Mouse (Mus musculus): ENCODE results near the gene Stra6. TPM values are rescaled to one million over a fixed set of nuclear protein-coding genes. Genes with fewer than 3 reads are reported as not detected.

Stra6 gene
- polyA plus RNA-seq, 1 experiment from 2014 or later: 6.0 TPM

- Histone ChIP-seq H3K4me3 (ENCODE audit: low read depth, low read length) (no peak overlapping the region), H3K9me3 (ENCODE audit: control insufficient read depth, low read length) (no peaks in the 10 kb centered on the region), H3K4me1 (ENCODE audit: control insufficient read depth, insufficient read depth, low read length) (no peaks in the 10 kb centered on the region), H3K36me3 (ENCODE audit: control insufficient read depth, insufficient read depth, low read length) (no peaks in the 10 kb centered on the region), H3K9ac (replicated peaks; ENCODE audit: low read depth, low read length) (no peak overlapping the region), H3K4me2 (ENCODE audit: low read depth, low read length) (no peak overlapping the region), H3K27me3 (ENCODE audit: control insufficient read depth, insufficient read depth, low read length) (peaks cover under 1% of the 10 kb centered on the region; the same call in 1 of the 2 replicates), H3K27ac (ENCODE audit: low read depth, low read length) (no peak overlapping the region)
- WGBS: 88% methylated on average over 5 of the region's 5 CpGs
- ATAC-seq (ENCODE audit: low read depth): no peak
Observed at GRCm38 (mm10) chr9:58031895-58032294, 31.7 kb upstream of the Stra6 start.

DNA sequence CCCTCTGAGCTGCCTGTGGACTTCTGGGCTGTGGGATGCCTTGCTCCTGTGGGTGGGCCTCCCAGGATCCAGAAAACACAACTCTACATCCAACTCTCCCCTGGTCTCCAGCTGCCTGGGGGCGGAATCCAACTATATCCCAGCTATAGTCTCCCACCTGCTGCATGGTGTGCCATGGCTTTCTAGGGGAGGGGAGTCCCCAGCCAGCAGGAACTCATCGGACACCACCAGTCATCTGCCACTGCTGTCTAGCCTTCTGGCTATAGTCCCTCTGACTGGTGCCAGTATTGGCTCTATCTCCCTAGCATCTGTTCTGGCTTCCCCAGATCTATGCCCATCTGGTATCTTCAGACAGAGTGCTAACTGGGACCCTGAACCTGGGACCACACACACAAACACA lies 28.1 kb upstream of the Stra6 start:
- Histone ChIP-seq H3K4me1 (ENCODE audit: control insufficient read depth, insufficient read depth, low read length) (no peaks in the 10 kb centered on the region), H3K36me3 (ENCODE audit: control insufficient read depth, insufficient read depth, low read length) (no peaks in the 10 kb centered on the region), H3K27me3 (ENCODE audit: control insufficient read depth, insufficient read depth, low read length) (peaks cover 10% of the 10 kb centered on the region), H3K9me3 (ENCODE audit: control insufficient read depth, low read length) (no peaks in the 10 kb centered on the region), H3K4me3 (ENCODE audit: low read depth, low read length) (no peak overlapping the region), H3K4me2 (ENCODE audit: low read depth, low read length) (no peak overlapping the region), H3K9ac (replicated peaks; ENCODE audit: low read depth, low read length) (no peak overlapping the region), H3K27ac (ENCODE audit: low read depth, low read length) (no peak overlapping the region)
- WGBS: 52% methylated on average over 2 of the region's 2 CpGs
- no peak for ATAC-seq (ENCODE audit: low read depth)

GRCm38 (mm10) chr9:58035951-58036698 lies 27.5 kb upstream of the Stra6 start:
- Histone ChIP-seq H3K36me3 (ENCODE audit: control insufficient read depth, insufficient read depth, low read length) (no peaks in the 10 kb centered on the region), H3K4me2 (ENCODE audit: low read depth, low read length) (no peak overlapping the region), H3K27me3 (ENCODE audit: control insufficient read depth, insufficient read depth, low read length) (peaks cover 10% of the 10 kb centered on the region), H3K4me3 (ENCODE audit: low read depth, low read length) (no peak overlapping the region), H3K9me3 (ENCODE audit: control insufficient read depth, low read length) (no peaks in the 10 kb centered on the region), H3K9ac (replicated peaks; ENCODE audit: low read depth, low read length) (no peak overlapping the region), H3K4me1 (ENCODE audit: control insufficient read depth, insufficient read depth, low read length) (peaks cover 3% of the 10 kb centered on the region; the same call in 1 of the 2 replicates), H3K27ac (ENCODE audit: low read depth, low read length) (no peak overlapping the region)
- no peak for ATAC-seq (ENCODE audit: low read depth)
- WGBS: 75% methylated on average over 7 of the region's 7 CpGs

DNA sequence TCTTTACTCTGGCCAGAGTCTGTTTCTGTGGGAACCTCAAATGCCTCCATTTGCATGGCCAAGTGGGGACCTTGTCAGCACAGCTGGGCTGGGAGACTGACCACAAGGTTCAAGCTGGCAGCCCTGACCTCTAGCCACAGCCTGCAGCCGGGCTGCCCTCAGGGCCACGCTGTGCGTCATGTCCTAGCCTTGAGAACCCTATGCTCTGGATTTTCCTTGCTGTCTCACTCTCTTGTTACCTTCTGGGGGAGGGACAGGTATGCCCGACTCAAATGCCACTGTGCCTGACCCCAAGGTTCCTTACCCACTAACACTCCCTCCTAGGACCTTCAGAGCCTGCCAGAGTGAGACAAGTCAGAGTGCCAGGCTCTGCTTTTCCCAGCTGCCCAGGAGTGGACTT lies 26.6 kb upstream of the Stra6 start:
- no peaks in the 10 kb centered on the region for H3K36me3 ChIP-seq (ENCODE audit: control insufficient read depth, insufficient read depth, low read length)
- no peak overlapping the region for H3K27ac ChIP-seq (ENCODE audit: low read depth, low read length)
- WGBS: 72% methylated on average over 4 of the region's 4 CpGs
- no peak overlapping the region for H3K4me3 ChIP-seq (ENCODE audit: low read depth, low read length)
- peaks cover 10% of the 10 kb centered on the region for H3K27me3 ChIP-seq (ENCODE audit: control insufficient read depth, insufficient read depth, low read length)
- H3K9me3 ChIP-seq (ENCODE audit: control insufficient read depth, low read length): no peaks in the 10 kb centered on the region
- H3K4me1 ChIP-seq (ENCODE audit: control insufficient read depth, insufficient read depth, low read length): peaks cover 11% of the 10 kb centered on the region; the same call in 1 of the 2 replicates
- H3K9ac ChIP-seq (replicated peaks; ENCODE audit: low read depth, low read length): no peak overlapping the region
- no peak overlapping the region for H3K4me2 ChIP-seq (ENCODE audit: low read depth, low read length)
- no peak for ATAC-seq (ENCODE audit: low read depth)

DNA sequence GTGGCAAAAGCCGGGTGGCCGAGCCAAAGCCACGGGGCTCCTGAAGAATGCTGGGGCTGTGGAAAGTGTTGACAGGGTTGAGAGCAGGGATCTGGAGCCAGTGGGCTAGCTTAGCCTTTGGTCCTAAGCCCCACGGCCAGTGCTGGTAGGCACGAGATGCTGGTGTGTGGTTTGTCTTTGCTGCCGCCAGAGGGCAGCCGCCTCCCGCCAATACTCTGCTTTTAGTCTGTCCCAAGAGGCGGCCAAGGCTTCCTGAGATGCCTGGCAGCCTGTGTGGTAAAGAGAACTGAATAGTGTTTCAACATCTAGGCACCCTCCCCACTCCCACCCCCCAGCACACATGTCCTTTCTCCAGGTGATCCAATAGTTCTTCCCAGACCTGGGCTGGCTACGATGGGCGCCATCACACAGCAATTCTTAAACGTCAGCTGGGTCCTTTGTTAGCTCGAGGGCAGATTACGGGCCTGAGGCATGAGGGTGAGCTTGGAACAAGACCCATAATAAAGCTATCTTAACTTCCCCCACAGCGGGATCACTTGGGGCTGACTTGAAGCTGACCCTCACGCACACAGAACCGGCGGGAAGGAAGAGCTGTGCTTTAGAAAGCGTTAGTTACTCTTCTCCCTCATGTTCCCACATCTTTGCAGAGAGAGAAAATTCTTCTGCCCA lies 25.0 kb upstream of the Stra6 start:
- peak; percentile 72 for ATAC-seq (ENCODE audit: low read depth)
- H3K4me1 ChIP-seq (ENCODE audit: control insufficient read depth, insufficient read depth, low read length): peaks cover 23% of the 10 kb centered on the region
- no peaks in the 10 kb centered on the region for H3K36me3 ChIP-seq (ENCODE audit: control insufficient read depth, insufficient read depth, low read length)
- H3K9ac ChIP-seq (replicated peaks; ENCODE audit: low read depth, low read length): no peak overlapping the region
- no peak overlapping the region for H3K27ac ChIP-seq (ENCODE audit: low read depth, low read length)
- WGBS: 11% methylated on average over 19 of the region's 19 CpGs
- H3K27me3 ChIP-seq (ENCODE audit: control insufficient read depth, insufficient read depth, low read length): peaks cover 10% of the 10 kb centered on the region
- no peak overlapping the region for H3K4me3 ChIP-seq (ENCODE audit: low read depth, low read length)
- H3K4me2 ChIP-seq (ENCODE audit: low read depth, low read length): no peak overlapping the region
- no peaks in the 10 kb centered on the region for H3K9me3 ChIP-seq (ENCODE audit: control insufficient read depth, low read length)

DNA sequence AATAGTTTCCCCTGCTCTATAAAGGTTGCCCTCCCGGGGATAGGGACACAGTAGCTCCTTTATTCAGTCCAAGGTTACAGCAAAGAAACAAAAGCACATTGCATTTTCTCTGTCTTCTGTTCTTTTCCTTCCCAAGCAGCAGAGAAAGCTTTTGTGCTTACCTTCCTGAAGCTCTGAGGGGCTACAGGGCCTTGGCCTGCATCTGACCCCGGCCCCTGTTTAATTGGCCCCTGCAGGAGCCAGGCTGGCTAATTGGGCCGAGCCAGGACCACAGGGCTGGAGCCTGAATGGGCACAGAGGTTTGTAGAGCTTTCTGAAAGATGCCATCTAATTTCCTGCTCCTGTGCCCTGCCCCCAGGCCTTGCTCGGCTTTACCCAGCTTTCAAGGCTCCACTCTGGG lies 22.6 kb upstream of the Stra6 start:
- H3K4me3 ChIP-seq (ENCODE audit: low read depth, low read length): no peak overlapping the region
- H3K9ac ChIP-seq (replicated peaks; ENCODE audit: low read depth, low read length): no peak overlapping the region
- ATAC-seq (ENCODE audit: low read depth): no peak
- H3K27me3 ChIP-seq (ENCODE audit: control insufficient read depth, insufficient read depth, low read length): peaks cover 10% of the 10 kb centered on the region
- no peaks in the 10 kb centered on the region for H3K9me3 ChIP-seq (ENCODE audit: control insufficient read depth, low read length)
- H3K27ac ChIP-seq (ENCODE audit: low read depth, low read length): no peak overlapping the region
- H3K4me1 ChIP-seq (ENCODE audit: control insufficient read depth, insufficient read depth, low read length): peaks cover 44% of the 10 kb centered on the region
- 15% methylated on average over 4 of the region's 4 CpGs for WGBS
- no peaks in the 10 kb centered on the region for H3K36me3 ChIP-seq (ENCODE audit: control insufficient read depth, insufficient read depth, low read length)
- no peak overlapping the region for H3K4me2 ChIP-seq (ENCODE audit: low read depth, low read length)

DNA sequence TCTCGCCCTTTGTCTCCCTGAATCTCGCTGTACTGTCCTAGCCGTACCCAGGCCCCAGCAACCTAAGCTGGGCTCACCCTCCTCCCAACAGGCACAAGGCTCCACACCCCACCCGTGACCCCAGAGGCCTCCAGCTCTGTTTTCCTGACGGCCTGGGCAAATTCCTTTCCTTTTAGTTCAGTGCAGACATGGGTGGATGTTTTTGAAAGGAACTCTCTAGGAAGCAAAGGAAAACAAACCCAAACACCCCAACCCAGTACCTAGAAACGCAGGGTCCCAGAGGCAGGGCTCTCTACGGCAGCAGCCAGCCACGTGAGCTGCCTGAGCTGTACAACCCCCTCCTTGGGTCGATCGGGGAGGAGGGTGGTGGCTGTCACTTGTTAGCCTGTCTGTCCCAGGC lies 21.2 kb upstream of the Stra6 start:
- Histone ChIP-seq H3K27me3 (ENCODE audit: control insufficient read depth, insufficient read depth, low read length) (peaks cover 4% of the 10 kb centered on the region), H3K9me3 (ENCODE audit: control insufficient read depth, low read length) (no peaks in the 10 kb centered on the region), H3K9ac (replicated peaks; ENCODE audit: low read depth, low read length) (no peak overlapping the region), H3K36me3 (ENCODE audit: control insufficient read depth, insufficient read depth, low read length) (no peaks in the 10 kb centered on the region), H3K27ac (ENCODE audit: low read depth, low read length) (no peak overlapping the region), H3K4me2 (ENCODE audit: low read depth, low read length) (no peak overlapping the region), H3K4me1 (ENCODE audit: control insufficient read depth, insufficient read depth, low read length) (peaks cover 44% of the 10 kb centered on the region), H3K4me3 (ENCODE audit: low read depth, low read length) (no peak overlapping the region)
- whole genome bisulfite sequencing: 25% methylated on average over 10 of the region's 10 CpGs
- no peak for ATAC-seq (ENCODE audit: low read depth)

DNA sequence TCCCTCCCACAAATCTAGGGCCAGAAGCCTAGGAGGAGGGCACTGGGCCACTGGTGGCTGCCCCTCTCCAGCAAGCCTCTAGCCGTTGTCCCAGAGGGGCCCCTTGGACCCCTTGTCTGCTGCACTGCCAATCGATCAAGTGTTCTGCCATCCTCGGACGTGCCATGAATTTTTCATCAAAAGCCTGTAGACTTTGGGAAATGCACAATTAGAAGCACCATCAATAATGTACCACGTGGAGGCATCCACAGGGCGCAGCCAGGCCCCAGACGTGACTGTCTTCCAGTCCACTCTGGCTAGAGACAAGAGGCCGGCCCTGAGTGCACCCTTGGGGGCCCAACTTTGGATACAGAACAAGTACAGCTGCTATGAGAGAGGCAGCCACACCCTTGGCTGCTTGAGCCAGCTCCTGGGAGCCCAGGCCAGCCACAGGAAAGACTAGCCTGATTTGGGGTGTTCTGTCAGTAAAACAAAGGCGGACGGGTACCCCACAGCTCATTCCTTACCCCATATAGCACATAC lies 20.0 kb upstream of the Stra6 start:
- Histone ChIP-seq H3K27me3 (ENCODE audit: control insufficient read depth, insufficient read depth, low read length) (no peaks in the 10 kb centered on the region), H3K27ac (ENCODE audit: low read depth, low read length) (0 out of 2 replicates have a peak overlapping the region, but pooled peaks have one; percentile 25), H3K4me2 (ENCODE audit: low read depth, low read length) (no peak overlapping the region), H3K9ac (replicated peaks; ENCODE audit: low read depth, low read length) (no peak overlapping the region), H3K4me1 (ENCODE audit: control insufficient read depth, insufficient read depth, low read length) (peaks cover 54% of the 10 kb centered on the region), H3K9me3 (ENCODE audit: control insufficient read depth, low read length) (no peaks in the 10 kb centered on the region), H3K4me3 (ENCODE audit: low read depth, low read length) (no peak overlapping the region), H3K36me3 (ENCODE audit: control insufficient read depth, insufficient read depth, low read length) (no peaks in the 10 kb centered on the region)
- WGBS: 35% methylated on average over 10 of the region's 10 CpGs
- ATAC-seq (ENCODE audit: low read depth): no peak

- no peak overlapping the region for H3K9ac ChIP-seq (replicated peaks; ENCODE audit: low read depth, low read length)
- no peak overlapping the region for H3K4me2 ChIP-seq (ENCODE audit: low read depth, low read length)
- H3K9me3 ChIP-seq (ENCODE audit: control insufficient read depth, low read length): no peaks in the 10 kb centered on the region
- 7% methylated on average over 10 of the region's 10 CpGs for WGBS
- no peaks in the 10 kb centered on the region for H3K27me3 ChIP-seq (ENCODE audit: control insufficient read depth, insufficient read depth, low read length)
- no peaks in the 10 kb centered on the region for H3K36me3 ChIP-seq (ENCODE audit: control insufficient read depth, insufficient read depth, low read length)
- H3K27ac ChIP-seq (ENCODE audit: low read depth, low read length): no peak overlapping the region
- H3K4me3 ChIP-seq (ENCODE audit: low read depth, low read length): no peak overlapping the region
- ATAC-seq (ENCODE audit: low read depth): peak; percentile 30; the same call in 1 of the 2 replicates
- peaks cover 66% of the 10 kb centered on the region for H3K4me1 ChIP-seq (ENCODE audit: control insufficient read depth, insufficient read depth, low read length)
Observed at GRCm38 (mm10) chr9:58044828-58045227, 18.8 kb upstream of the Stra6 start.
